Mouse (Mus musculus): ENCODE data around the gene Spic. TPM values are rescaled to one million over a fixed set of nuclear protein-coding genes. Genes with fewer than 3 reads are reported as not detected.
A peak's percentile ranks its signal among the peaks of the same experiment; 100 is the strongest.

Gene Spic
- polyA plus RNA-seq, 1 experiment from 2014 or later = not detected

DNA sequence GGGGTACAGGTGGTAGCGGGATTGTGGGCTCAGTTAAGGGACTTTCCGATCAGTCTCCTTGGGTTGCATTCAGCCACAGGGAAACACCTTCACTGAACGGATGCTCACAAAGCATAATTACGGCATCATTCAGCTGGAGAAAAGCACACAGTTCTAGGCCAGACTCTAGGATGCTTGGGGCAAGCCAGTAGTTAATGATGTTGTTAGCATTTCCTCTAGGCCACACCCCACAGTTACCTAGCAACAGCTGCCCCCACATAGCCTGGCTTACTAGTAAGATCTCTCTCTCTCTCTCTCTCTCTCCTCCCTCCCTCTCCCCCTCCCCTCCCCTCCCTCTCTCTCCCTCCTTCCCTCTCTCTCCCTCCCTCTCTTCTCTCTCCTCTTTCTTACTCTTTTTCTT is 57.8 kb downstream of the Spic start:
- Histone ChIP-seq H3K27ac (replicated peaks) (no peak overlapping the region), H3K9me3 (no peaks in the 10 kb centered on the region), H3K9ac (replicated peaks) (no peak overlapping the region), H3K4me1 (no peaks in the 10 kb centered on the region), H3K36me3 (no peaks in the 10 kb centered on the region), H3K4me2 (replicated peaks) (no peak overlapping the region), H3K4me3 (no peak overlapping the region), H3K27me3 (no peaks in the 10 kb centered on the region)
- 0 out of 2 replicates have a peak, but pooled peaks have one; percentile 65 for ATAC-seq (ENCODE audit: low FRiP score, low read depth)
- 72% methylated on average over 4 of the region's 4 CpGs for WGBS

DNA sequence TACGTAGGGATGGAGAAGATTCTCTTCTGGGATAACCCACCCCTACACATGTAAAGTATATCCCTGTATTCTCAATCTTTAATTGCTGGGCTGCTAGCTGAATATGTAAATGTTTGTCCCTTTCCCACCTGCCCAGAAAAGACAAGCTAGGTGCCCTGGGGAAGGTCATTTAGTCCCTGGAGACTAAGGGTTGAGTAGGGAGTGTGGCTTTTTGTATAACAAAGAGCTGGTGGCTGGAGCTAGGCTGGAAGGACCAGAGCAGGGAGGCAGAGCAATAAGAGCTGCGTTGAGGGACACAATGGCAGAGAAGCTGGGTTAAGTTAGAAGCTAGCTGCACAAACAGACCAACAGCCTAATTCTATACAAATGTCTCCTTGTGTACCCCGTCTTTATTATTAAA is 58.6 kb downstream of the Spic start:
- no peak overlapping the region for H3K27ac ChIP-seq (replicated peaks)
- no peak overlapping the region for H3K4me2 ChIP-seq (replicated peaks)
- ATAC-seq (ENCODE audit: low FRiP score, low read depth) = no peak
- no peaks in the 10 kb centered on the region for H3K36me3 ChIP-seq
- H3K9me3 ChIP-seq = no peaks in the 10 kb centered on the region
- H3K4me1 ChIP-seq = no peaks in the 10 kb centered on the region
- no peak overlapping the region for H3K9ac ChIP-seq (replicated peaks)
- WGBS = 77% methylated on average over 3 of the region's 3 CpGs
- no peak overlapping the region for H3K4me3 ChIP-seq
- no peaks in the 10 kb centered on the region for H3K27me3 ChIP-seq

Other genes with a start within 250 kb of the Spic start
- 0.25 TPM in 1 of 2 replicates, not detected in the other for gene Sycp3, start 225.4 kb downstream of the Spic start, polyA plus RNA-seq (2016; fragmentation: Nextera tagmentation; extraction: Ambion mirVana)
- gene Chpt1, start 180.9 kb downstream of the Spic start, polyA plus RNA-seq (2016; fragmentation: Nextera tagmentation; extraction: Ambion mirVana) = 15.5 and 16.4 TPM in 2 replicates
- gene Mybpc1, start 79.9 kb downstream of the Spic start, polyA plus RNA-seq (2016; fragmentation: Nextera tagmentation; extraction: Ambion mirVana) = 1.9 and 2.1 TPM in 2 replicates
- gene Arl1, start 45.8 kb upstream of the Spic start, polyA plus RNA-seq (2016; fragmentation: Nextera tagmentation; extraction: Ambion mirVana) = 135 and 145 TPM in 2 replicates
- gene Utp20, start 141.8 kb upstream of the Spic start, polyA plus RNA-seq (2016; fragmentation: Nextera tagmentation; extraction: Ambion mirVana) = 18.7 and 19.7 TPM in 2 replicates
- 0.06 and 0.07 TPM in 2 replicates for gene Slc5a8, start 201.0 kb upstream of the Spic start, polyA plus RNA-seq (2016; fragmentation: Nextera tagmentation; extraction: Ambion mirVana)

Data from midbrain, embryonic 12.5 days (tissue).